Mouse (Mus musculus) ES-Bruce4 (cell line): Measurements from ENCODE around the gene Klhl8.

Experiments
- CTCF ChIP-seq: IDR thresholded peaks from one replicate; pipeline ENCODE4 v1.8.1; 2011; ENCODE audit warnings: low read depth, low read length
- EP300 ChIP-seq: IDR thresholded peaks from 2 replicates; pipeline ENCODE4 v1.6.1; 2011; ENCODE audit warnings: low read depth, low read length; ENCODE audit not compliant: insufficient read depth
- POLR2A ChIP-seq: IDR thresholded peaks from one replicate; pipeline ENCODE4 v1.8.1; 2011; ENCODE audit warnings: low read length; ENCODE audit not compliant: insufficient read depth

- TF ChIP-seq CTCF (no peak), POLR2A (no peak), EP300 (no peak)
These were observed 80.2 kb downstream of the Klhl8 start for GRCm38 (mm10) chr5:103830886-103831285.
